Mouse (Mus musculus) sigmoid colon, adult 10 weeks (tissue): ENCODE data around the gene Nme6. TPM values are rescaled to one million over a fixed set of nuclear protein-coding genes. Genes with fewer than 3 reads are reported as not detected.

Experiments used
- polyA plus RNA-seq: library from polyadenylated mRNA; stranded (reverse); fragments of 350-450 nt; fragmentation: Illumina TruSeq; extraction: RNeasy Lipid Tissue Mini Kit (QIAGEN cat#74804); gene quantifications from one replicate; pipeline ENCODE4 v1.2.3, GENCODE M21; 2014; ENCODE audit warnings: low read depth, low replicate concordance

Nme6 gene
- polyA plus RNA-seq: 2.6 TPM

DNA sequence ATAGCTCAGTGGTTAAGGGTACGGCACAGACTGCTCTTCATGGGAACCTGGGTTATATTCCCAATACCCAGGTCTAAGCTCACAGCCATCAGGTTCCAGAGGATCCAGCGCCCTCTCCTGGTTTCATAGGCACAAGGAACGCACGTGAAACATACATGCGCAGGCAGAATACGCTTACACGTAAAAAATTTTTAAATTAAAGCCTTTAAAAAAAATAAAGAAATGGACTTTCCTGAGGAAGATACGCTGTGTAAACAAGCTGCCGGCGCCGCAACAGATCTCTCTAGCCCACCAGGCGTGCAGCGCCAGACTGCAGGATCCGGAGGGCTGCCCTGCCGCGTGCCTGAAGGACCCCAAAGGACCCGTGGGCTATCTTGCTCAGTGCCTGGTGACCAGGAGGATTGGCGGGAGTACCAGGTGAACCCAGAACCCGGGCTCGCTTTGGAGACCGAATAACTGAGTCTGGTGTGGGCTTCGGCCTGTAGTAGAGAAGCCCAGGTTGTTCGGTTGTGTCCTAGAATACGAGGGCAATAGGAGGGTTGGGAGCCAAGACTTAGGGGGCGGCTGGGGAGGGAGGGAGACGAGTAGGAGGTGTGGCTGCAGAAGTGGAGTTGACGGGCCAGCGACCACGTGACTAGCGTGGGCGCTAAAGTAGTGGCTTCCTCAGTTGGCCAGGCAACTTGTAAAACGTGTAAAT lies at the start of gene Nme6:
TSS of gene Nme6 (plus strand) at position 359 of the 697 bp plus-strand sequence.

DNA sequence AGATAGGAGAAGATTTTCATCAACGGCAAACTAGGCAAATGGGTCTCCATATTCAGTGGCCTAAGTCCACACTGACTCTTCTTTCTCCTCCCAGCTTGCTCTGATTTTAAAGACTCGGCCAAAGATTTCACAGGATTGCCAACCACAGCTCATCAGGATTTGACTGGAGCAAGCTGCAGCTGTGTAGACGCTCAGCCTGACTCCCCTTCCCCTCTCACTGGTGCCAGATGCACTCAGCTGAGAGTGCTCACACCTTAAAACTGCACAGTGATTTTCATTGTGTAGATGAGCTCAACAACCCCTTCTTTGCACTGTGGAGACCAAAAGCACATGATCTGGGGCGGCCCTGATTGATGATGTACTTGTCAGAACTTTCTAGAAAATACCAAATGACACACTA lies 42.0 kb upstream of the Nme6 start, which contains the start of gene Fbxw27:
TSS of gene Fbxw27 (minus strand) at position 101 of the 400 bp plus-strand sequence.

DNA sequence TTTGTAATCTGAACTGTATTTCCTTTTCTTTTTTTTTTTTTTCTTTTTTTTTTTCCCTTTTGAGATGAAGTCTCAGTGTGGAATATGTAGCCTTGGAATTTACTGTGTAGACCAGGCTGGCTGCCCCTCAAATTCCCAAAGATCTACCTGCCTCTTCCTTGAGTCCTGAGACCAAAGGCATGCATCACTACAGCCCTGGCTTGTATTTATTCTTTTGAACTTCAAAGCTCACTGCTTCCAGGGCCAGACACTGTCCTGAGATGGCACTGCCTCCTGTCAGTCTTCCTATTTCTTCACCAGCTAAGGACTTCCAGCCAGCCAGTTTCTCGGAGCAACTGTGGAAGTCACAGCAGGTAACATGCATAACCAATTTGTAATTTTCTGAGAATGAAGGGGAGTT lies 20.6 kb upstream of the Nme6 start, which contains the start of gene Spink8:
TSS of gene Spink8 (plus strand) at position 301 of the 400 bp plus-strand sequence.

DNA sequence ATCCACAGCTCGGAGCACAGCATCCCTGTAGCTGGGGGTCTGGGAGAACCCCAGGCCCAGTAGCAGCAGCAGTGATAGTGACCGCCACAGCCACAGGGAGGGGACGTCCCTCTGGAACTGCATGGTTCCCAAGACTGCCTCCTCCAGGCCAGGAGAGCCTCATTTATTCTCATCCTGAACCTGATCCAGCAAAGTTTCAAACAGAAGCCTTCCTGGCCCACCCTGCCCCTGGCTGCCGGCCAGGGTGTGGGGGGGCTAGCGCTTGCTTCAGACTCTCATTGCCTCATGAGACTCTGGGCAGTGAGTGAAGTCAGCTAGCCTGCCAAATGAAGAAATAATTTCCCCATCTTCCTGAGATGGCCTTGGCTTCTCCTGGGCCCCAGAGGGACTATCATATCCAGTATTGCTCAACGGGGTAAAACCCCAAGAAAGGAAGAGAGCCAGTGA lies 16.8 kb downstream of the Nme6 start, which contains the start of gene Camp:
TSS of gene Camp (minus strand) at position 306 of the 447 bp plus-strand sequence.

GRCm38 (mm10) chr9:109874797-109875691 lies 42.5 kb downstream of the Nme6 start, which contains the start of gene Cdc25a:
Gene Cdc25a, plus strand, starts transcription at chr9:109875579.

Other genes with a start within 250 kb of the Nme6 start
- 0.88 TPM for gene Fbxw24, start 206.7 kb upstream of the Nme6 start, polyA plus RNA-seq
- not detected for gene Fbxw25, start 168.1 kb upstream of the Nme6 start, polyA plus RNA-seq
- not detected for gene Fbxw18, start 130.0 kb upstream of the Nme6 start, polyA plus RNA-seq
- not detected for gene Fbxw26, start 86.7 kb upstream of the Nme6 start, polyA plus RNA-seq
- not detected for gene Fbxw27, start 42.1 kb upstream of the Nme6 start, polyA plus RNA-seq
- gene Spink8, start 20.5 kb upstream of the Nme6 start, polyA plus RNA-seq: not detected
- not detected for gene Camp, start 16.9 kb downstream of the Nme6 start, polyA plus RNA-seq
- gene Cdc25a, start 42.8 kb downstream of the Nme6 start, polyA plus RNA-seq: 35.0 TPM
- 47.9 TPM for gene Map4, start 98.7 kb downstream of the Nme6 start, polyA plus RNA-seq